Mouse (Mus musculus): ENCODE data around the gene Ccng1. TPM values are rescaled to one million over a fixed set of nuclear protein-coding genes. Genes with fewer than 3 reads are reported as not detected.

The Ccng1 gene
- polyA plus RNA-seq, 1 experiment from 2014 or later, result 39.0 TPM

- no peaks in the 10 kb centered on the region for H3K27me3 ChIP-seq
- peak overlapping the region; percentile 72 for H3K27ac ChIP-seq
- ATAC-seq (ENCODE audit: borderline replicate concordance, extremely low read depth, low FRiP score, low TSS enrichment), result no peak
- under 1% methylated on average over 19 of the region's 19 CpGs for WGBS
- H3K4me1 ChIP-seq, result peaks cover 14% of the 10 kb centered on the region; the same call in 1 of the 2 replicates
- peaks cover 13% of the 10 kb centered on the region; the same call in 1 of the 2 replicates for H3K36me3 ChIP-seq
- peak overlapping the region; percentile 73 for H3K4me2 ChIP-seq
- peak overlapping the region; percentile 75 for H3K9ac ChIP-seq
- H3K9me3 ChIP-seq, result no peaks in the 10 kb centered on the region
- H3K4me3 ChIP-seq, result peak overlapping the region; percentile 83
Measured at GRCm38 (mm10) chr11:40754664-40755107, 425 bp downstream of the Ccng1 start.

- Histone ChIP-seq H3K36me3 (peaks cover 16% of the 10 kb centered on the region; the same call in 1 of the 2 replicates), H3K27me3 (no peaks in the 10 kb centered on the region), H3K4me1 (peaks cover 14% of the 10 kb centered on the region; the same call in 1 of the 2 replicates), H3K27ac (no peak overlapping the region), H3K9me3 (no peaks in the 10 kb centered on the region), H3K4me3 (peak overlapping the region; percentile 12; the same call in 1 of the 2 replicates), H3K4me2 (peak overlapping the region; percentile 73), H3K9ac (no peak overlapping the region)
- no peak for ATAC-seq (ENCODE audit: borderline replicate concordance, extremely low read depth, low FRiP score, low TSS enrichment)
- 49% methylated on average over 6 of the region's 6 CpGs for WGBS
Measured at GRCm38 (mm10) chr11:40753836-40754235, 1.3 kb downstream of the Ccng1 start.

DNA sequence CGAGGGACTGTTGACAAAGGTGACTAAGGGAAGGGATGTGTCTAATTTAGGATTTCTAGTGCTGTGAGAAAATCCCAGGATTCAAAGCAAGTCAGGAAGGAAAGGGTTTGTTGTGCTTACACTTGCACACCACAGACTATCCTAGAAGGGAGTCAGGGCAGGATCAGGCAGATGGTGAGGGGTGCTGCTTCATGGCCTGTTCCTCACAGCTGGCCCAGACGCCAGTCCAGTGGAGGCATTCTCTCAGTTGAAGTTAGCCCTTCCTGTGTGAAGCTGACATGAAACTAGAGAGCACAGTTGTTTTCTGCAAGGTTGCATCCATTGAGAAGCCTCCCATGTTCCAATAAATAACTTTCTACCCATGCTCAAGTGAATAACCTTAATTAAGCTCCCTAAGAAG is 7.4 kb downstream of the Ccng1 start:
- no peaks in the 10 kb centered on the region for H3K4me1 ChIP-seq
- H3K9ac ChIP-seq, result no peak overlapping the region
- 42% methylated on average over 2 of the region's 2 CpGs for WGBS
- no peaks in the 10 kb centered on the region for H3K27me3 ChIP-seq
- no peak for ATAC-seq (ENCODE audit: borderline replicate concordance, extremely low read depth, low FRiP score, low TSS enrichment)
- H3K36me3 ChIP-seq, result peaks cover 16% of the 10 kb centered on the region; the same call in 1 of the 2 replicates
- no peak overlapping the region for H3K4me3 ChIP-seq
- H3K4me2 ChIP-seq, result no peak overlapping the region
- H3K9me3 ChIP-seq, result no peaks in the 10 kb centered on the region
- H3K27ac ChIP-seq, result no peak overlapping the region

GRCm38 (mm10) chr11:40746361-40746760 is 8.8 kb downstream of the Ccng1 start:
- H3K4me1 ChIP-seq, result no peaks in the 10 kb centered on the region
- no peak overlapping the region for H3K27ac ChIP-seq
- H3K9ac ChIP-seq, result no peak overlapping the region
- H3K27me3 ChIP-seq, result no peaks in the 10 kb centered on the region
- no peak overlapping the region for H3K4me2 ChIP-seq
- 85% methylated on average over 12 of the region's 12 CpGs for WGBS
- H3K36me3 ChIP-seq, result peaks cover 15% of the 10 kb centered on the region; the same call in 1 of the 2 replicates
- ATAC-seq (ENCODE audit: borderline replicate concordance, extremely low read depth, low FRiP score, low TSS enrichment), result no peak
- H3K4me3 ChIP-seq, result no peak overlapping the region
- H3K9me3 ChIP-seq, result no peaks in the 10 kb centered on the region

DNA sequence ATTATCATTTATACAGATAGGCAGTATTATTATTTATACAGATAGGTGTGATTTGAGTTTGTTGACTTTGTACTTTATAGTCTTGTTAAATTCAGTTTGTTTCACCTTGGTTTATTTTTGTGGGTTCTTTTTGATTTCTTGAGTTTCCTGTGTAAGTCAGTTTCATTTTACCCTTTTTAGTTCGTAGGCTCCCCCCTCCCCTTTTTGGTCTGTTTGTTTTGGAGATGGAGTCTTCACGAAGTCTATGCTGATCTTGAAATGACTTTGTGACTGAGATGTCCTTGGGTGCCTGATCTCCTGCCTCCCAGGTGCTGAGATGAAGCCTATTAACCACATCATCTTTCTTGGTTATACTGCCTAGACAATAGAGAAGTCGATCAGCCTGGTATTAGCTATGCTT is 10.8 kb downstream of the Ccng1 start:
- ATAC-seq (ENCODE audit: borderline replicate concordance, extremely low read depth, low FRiP score, low TSS enrichment), result no peak

DNA sequence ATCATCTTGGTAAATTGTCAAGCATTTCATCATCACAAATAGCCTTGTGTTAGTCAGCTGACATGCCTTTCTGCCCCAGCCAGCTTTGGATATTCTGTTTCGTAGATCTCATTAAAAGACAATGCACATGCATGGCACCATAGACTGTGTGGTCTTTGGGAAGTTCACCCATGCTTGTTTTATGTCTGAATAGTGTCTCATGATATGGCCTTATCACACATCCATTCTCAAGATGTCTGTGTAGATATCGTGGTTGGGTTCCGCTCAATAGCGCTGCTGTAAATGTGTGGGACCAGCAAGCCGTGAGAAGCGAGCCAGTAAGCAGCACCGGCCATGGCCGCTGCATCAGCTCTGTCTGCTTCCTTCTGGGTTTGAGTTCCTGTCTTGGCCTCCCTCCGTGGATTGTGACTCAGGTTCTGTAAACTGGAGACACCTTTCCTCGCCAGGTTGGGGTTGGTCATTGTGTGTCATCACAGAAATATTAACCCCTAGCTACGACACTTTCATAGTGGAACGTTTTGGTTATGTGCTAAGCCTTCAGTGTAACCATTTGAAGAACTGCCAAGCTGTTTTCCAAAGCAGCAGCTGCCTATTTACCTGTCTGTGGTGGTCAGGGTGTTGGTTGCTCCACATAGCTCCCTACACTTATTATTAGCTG is 13.4 kb downstream of the Ccng1 start:
- no peak for ATAC-seq (ENCODE audit: borderline replicate concordance, extremely low read depth, low FRiP score, low TSS enrichment)
- WGBS, result 89% methylated on average over 12 of the region's 12 CpGs

More for the DNA sequence above, 10.8 kb downstream of the Ccng1 start:
- H3K4me1 ChIP-seq, result no peaks in the 10 kb centered on the region
- no peak overlapping the region for H3K9ac ChIP-seq
- no peaks in the 10 kb centered on the region for H3K9me3 ChIP-seq
- 65% methylated on average over 3 of the region's 3 CpGs for WGBS
- H3K27me3 ChIP-seq, result no peaks in the 10 kb centered on the region
- H3K4me2 ChIP-seq, result no peak overlapping the region
- no peak overlapping the region for H3K4me3 ChIP-seq
- H3K27ac ChIP-seq, result no peak overlapping the region
- peaks cover 16% of the 10 kb centered on the region for H3K36me3 ChIP-seq

GRCm38 (mm10) chr11:40737369-40737768 is 17.7 kb downstream of the Ccng1 start:
- no peaks in the 10 kb centered on the region for H3K27me3 ChIP-seq
- no peak overlapping the region for H3K4me2 ChIP-seq
- WGBS, result 89% methylated on average over 3 of the region's 3 CpGs
- H3K4me3 ChIP-seq, result no peak overlapping the region
- H3K9me3 ChIP-seq, result no peaks in the 10 kb centered on the region
- no peak overlapping the region for H3K9ac ChIP-seq
- peaks cover 44% of the 10 kb centered on the region for H3K36me3 ChIP-seq
- no peak overlapping the region for H3K27ac ChIP-seq
- ATAC-seq (ENCODE audit: borderline replicate concordance, extremely low read depth, low FRiP score, low TSS enrichment), result no peak
- peaks cover 15% of the 10 kb centered on the region for H3K4me1 ChIP-seq

More for the DNA sequence above, 13.4 kb downstream of the Ccng1 start:
- Histone ChIP-seq H3K9me3 (no peaks in the 10 kb centered on the region), H3K27ac (no peak overlapping the region), H3K4me3 (no peak overlapping the region), H3K4me1 (no peaks in the 10 kb centered on the region), H3K4me2 (no peak overlapping the region), H3K36me3 (peaks cover 39% of the 10 kb centered on the region), H3K9ac (no peak overlapping the region), H3K27me3 (no peaks in the 10 kb centered on the region)

- Histone ChIP-seq H3K27ac (peak overlapping the region; percentile 77), H3K9ac (peak overlapping the region; percentile 88), H3K27me3 (no peaks in the 10 kb centered on the region), H3K9me3 (no peaks in the 10 kb centered on the region), H3K36me3 (peaks cover 29% of the 10 kb centered on the region), H3K4me1 (peaks cover 29% of the 10 kb centered on the region), H3K4me2 (peak overlapping the region; percentile 69), H3K4me3 (peak overlapping the region; percentile 81)
- 3% methylated on average over 11 of the region's 11 CpGs for WGBS
- no peak for ATAC-seq (ENCODE audit: borderline replicate concordance, extremely low read depth, low FRiP score, low TSS enrichment)
Measured at GRCm38 (mm10) chr11:40734251-40734752, 20.8 kb downstream of the Ccng1 start.

DNA sequence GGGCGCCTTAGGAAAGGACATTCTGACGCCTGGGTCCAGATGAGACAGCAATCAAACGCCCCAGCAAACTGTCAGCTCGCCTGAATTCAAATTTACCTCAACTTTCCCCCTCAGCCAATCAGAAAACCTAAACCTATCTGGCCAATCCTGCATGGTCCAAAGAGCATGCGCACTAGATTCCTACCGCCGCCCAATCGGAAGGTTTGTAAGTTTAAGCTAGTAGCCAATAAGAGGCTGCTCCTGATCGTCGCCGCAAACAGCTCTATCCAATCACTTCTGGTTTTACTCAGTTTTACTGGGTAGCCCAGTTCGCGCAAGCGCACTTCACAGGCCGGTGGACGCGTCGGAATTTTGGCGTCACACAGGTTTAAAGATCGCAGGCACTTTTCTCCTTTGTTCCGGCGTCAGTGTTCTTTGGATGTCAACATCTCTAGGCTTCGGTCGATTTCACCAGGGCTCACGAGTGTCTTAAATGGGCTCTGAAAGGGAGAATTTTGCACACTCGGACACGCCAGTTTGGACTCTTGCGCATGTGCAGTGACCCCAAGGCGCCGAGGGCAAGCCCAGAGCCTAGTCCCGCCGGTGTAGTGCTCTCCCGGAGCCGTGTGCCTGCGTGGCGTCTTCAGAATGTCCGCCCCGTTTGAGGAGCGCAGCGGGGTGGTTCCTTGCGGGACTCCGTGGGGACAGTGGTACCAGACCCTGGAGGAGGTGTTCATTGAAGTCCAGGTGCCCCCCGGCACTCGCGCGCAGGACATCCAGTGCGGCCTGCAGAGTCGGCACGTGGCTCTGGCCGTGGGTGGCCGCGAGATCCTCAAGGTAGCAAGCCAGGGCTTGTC is 21.6 kb downstream of the Ccng1 start, which contains the start of the genes Hmmr and Nudcd2:
Hmmr (minus strand) TSS at position 84 of the 836 bp plus-strand sequence.
Nudcd2 (plus strand) TSS at position 329 of the 836 bp plus-strand sequence.
- Histone ChIP-seq H3K9me3 (no peaks in the 10 kb centered on the region), H3K36me3 (peaks cover 27% of the 10 kb centered on the region), H3K27me3 (no peaks in the 10 kb centered on the region), H3K9ac (peak within 1 kb of the TSS; percentile 88), H3K4me3 (peak within 1 kb of the TSS; percentile 81), H3K4me1 (peaks cover 29% of the 10 kb centered on the region), H3K27ac (peak within 1 kb of the TSS; percentile 77), H3K4me2 (peak within 1 kb of the TSS; percentile 86)
- peak; percentile 99 for ATAC-seq (ENCODE audit: borderline replicate concordance, extremely low read depth, low FRiP score, low TSS enrichment)
- WGBS, result under 1% methylated on average over 52 of the region's 52 CpGs

- Histone ChIP-seq H3K4me3 (peak overlapping the region; percentile 81), H3K27ac (0 out of 2 replicates have a peak overlapping the region, but pooled peaks have one; percentile 15), H3K9me3 (no peaks in the 10 kb centered on the region), H3K36me3 (peaks cover 26% of the 10 kb centered on the region), H3K27me3 (no peaks in the 10 kb centered on the region), H3K4me2 (peak overlapping the region; percentile 86), H3K4me1 (peaks cover 29% of the 10 kb centered on the region), H3K9ac (peak overlapping the region; percentile 77)
- WGBS, result under 1% methylated on average over 14 of the region's 14 CpGs
- peak; percentile 30; the same call in 1 of the 2 replicates for ATAC-seq (ENCODE audit: borderline replicate concordance, extremely low read depth, low FRiP score, low TSS enrichment)
Measured at GRCm38 (mm10) chr11:40732997-40733338, 22.1 kb downstream of the Ccng1 start.

DNA sequence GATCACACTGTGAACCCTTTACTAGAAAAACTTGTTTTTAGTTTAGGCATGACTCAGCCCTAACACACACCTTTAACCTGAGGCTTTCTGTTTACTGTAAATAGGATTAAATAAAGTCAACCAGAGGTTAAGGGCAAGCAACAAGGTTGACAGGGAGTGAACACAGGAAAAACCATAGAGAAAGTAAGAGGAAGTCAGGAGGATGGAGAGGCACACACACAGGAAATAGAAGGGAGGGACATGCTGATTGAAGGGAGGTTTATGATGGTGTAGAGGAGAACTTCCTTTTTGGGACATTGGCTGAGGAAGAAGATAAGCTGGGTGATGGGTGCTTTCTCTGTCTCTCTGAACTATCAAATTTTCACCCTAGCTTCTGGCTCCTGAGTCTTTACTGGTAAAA is 36.8 kb downstream of the Ccng1 start:
- no peaks in the 10 kb centered on the region for H3K9me3 ChIP-seq
- peaks cover 87% of the 10 kb centered on the region for H3K36me3 ChIP-seq
- ATAC-seq (ENCODE audit: borderline replicate concordance, extremely low read depth, low FRiP score, low TSS enrichment), result no peak
- H3K4me2 ChIP-seq, result no peak overlapping the region
- no peak overlapping the region for H3K27ac ChIP-seq
- no peak overlapping the region for H3K9ac ChIP-seq
- H3K27me3 ChIP-seq, result no peaks in the 10 kb centered on the region
- no peak overlapping the region for H3K4me3 ChIP-seq
- no peaks in the 10 kb centered on the region for H3K4me1 ChIP-seq
